Mouse (Mus musculus) midbrain, embryonic 13.5 days (tissue): Measurements from ENCODE around the gene Esyt3. TPM values are rescaled to one million over a fixed set of nuclear protein-coding genes. Genes with fewer than 3 reads are reported as not detected.
A peak's percentile ranks its signal among the peaks of the same experiment; 100 is the strongest.

Experiments
- ATAC-seq: fragments of 200-750 bp; cut with Nextera tagmentation; 2 replicates; pipeline ENCODE4 v1.8.0; 2017; ENCODE audit warnings: mild to moderate bottlenecking, moderate TSS enrichment, moderate library complexity
- H3K27ac ChIP-seq: fragments of 300-500 bp; sonication (generic); 2 replicates; pipeline ENCODE4 v1.5.1; 2015; ENCODE audit warnings: inconsistent platforms, mild to moderate bottlenecking, moderate library complexity
- H3K27me3 ChIP-seq: fragments of 300-500 bp; sonication (generic); 2 replicates; pipeline ENCODE4 v1.6.1; 2015; ENCODE audit warnings: mild to moderate bottlenecking, inconsistent platforms
- H3K36me3 ChIP-seq: fragments of 300-500 bp; sonication (generic); 2 replicates; pipeline ENCODE4 v1.6.1; 2015; ENCODE audit warnings: mild to moderate bottlenecking, inconsistent platforms
- H3K4me1 ChIP-seq: fragments of 300-500 bp; sonication (generic); replicated peaks from 2 replicates; pipeline ENCODE4 v1.6.1; 2015; ENCODE audit warnings: inconsistent platforms
- H3K4me2 ChIP-seq: fragments of 300-500 bp; sonication (generic); replicated peaks from 2 replicates; pipeline ENCODE4 v1.6.1; 2015; ENCODE audit warnings: moderate library complexity, mild to moderate bottlenecking, inconsistent platforms
- H3K4me3 ChIP-seq: fragments of 300-500 bp; sonication (generic); replicated peaks from 2 replicates; pipeline ENCODE4 v1.5.1; 2015; ENCODE audit warnings: mild to moderate bottlenecking, inconsistent platforms
- H3K9ac ChIP-seq: fragments of 300-500 bp; sonication (generic); replicated peaks from 2 replicates; pipeline ENCODE4 v1.6.1; 2015; ENCODE audit warnings: mild to moderate bottlenecking, inconsistent platforms
- H3K9me3 ChIP-seq: fragments of 300-500 bp; sonication (generic); 2 replicates; pipeline ENCODE4 v1.6.1; 2016; ENCODE audit warnings: mild to moderate bottlenecking, inconsistent platforms
- WGBS: fragments of 180-500 bp; shearing (Covaris S2); methylation state at CpG from one replicate; pipeline ENCODE4 v1.1.7; 2015; 5-methylcytosine and 5-hydroxymethylcytosine counted together
- polyA plus RNA-seq: library from polyadenylated mRNA; unstranded; fragments of >200 nt; fragmentation: Nextera tagmentation; extraction: Ambion mirVana; gene quantifications from 2 replicates; pipeline ENCODE4 v1.2.1, GENCODE M21; 2015

Esyt3 gene
- polyA plus RNA-seq, 1 experiment from 2014 or later: 0.46 TPM

- 86% methylated on average over 9 of the region's 9 CpGs for WGBS
- H3K4me2 ChIP-seq: no peak overlapping the region
- no peak overlapping the region for H3K4me3 ChIP-seq
- H3K9ac ChIP-seq: no peak overlapping the region
- H3K27ac ChIP-seq: no peak overlapping the region
- H3K36me3 ChIP-seq: peaks cover 19% of the 10 kb centered on the region
- no peaks in the 10 kb centered on the region for H3K9me3 ChIP-seq
- H3K4me1 ChIP-seq: no peaks in the 10 kb centered on the region
- no peak for ATAC-seq
- H3K27me3 ChIP-seq: no peaks in the 10 kb centered on the region
These were observed 24.2 kb upstream of the Esyt3 start for GRCm38 (mm10) chr9:99382556-99382955.

- Histone ChIP-seq H3K36me3 (no peaks in the 10 kb centered on the region), H3K9me3 (no peaks in the 10 kb centered on the region), H3K4me3 (no peak overlapping the region), H3K9ac (no peak overlapping the region), H3K27me3 (no peaks in the 10 kb centered on the region), H3K4me2 (no peak overlapping the region), H3K4me1 (no peaks in the 10 kb centered on the region), H3K27ac (no peak overlapping the region)
- no peak for ATAC-seq
- WGBS: 72% methylated on average over 5 of the region's 5 CpGs
These were observed 20.8 kb upstream of the Esyt3 start for GRCm38 (mm10) chr9:99379194-99379593.

- Histone ChIP-seq H3K27ac (no peak overlapping the region), H3K36me3 (no peaks in the 10 kb centered on the region), H3K27me3 (no peaks in the 10 kb centered on the region), H3K4me1 (no peaks in the 10 kb centered on the region), H3K9me3 (no peaks in the 10 kb centered on the region), H3K4me3 (no peak overlapping the region), H3K4me2 (peak overlapping the region; percentile 29), H3K9ac (no peak overlapping the region)
- ATAC-seq: 0 out of 2 replicates have a peak, but pooled peaks have one; percentile 40
- 8% methylated on average over 14 of the region's 14 CpGs for WGBS
These were observed 18.4 kb upstream of the Esyt3 start for GRCm38 (mm10) chr9:99376591-99377418.

- no peak overlapping the region for H3K27ac ChIP-seq
These were observed 10.1 kb upstream of the Esyt3 start for GRCm38 (mm10) chr9:99368431-99368830.

GRCm38 (mm10) chr9:99365906-99366305 lies 7.5 kb upstream of the Esyt3 start:
- 82% methylated on average over 3 of the region's 3 CpGs for WGBS
- no peak for ATAC-seq
- Histone ChIP-seq H3K4me2 (no peak overlapping the region), H3K4me1 (no peaks in the 10 kb centered on the region), H3K9me3 (no peaks in the 10 kb centered on the region), H3K36me3 (no peaks in the 10 kb centered on the region), H3K27me3 (0 out of 2 replicates have a peak, but pooled peaks cover 6% of the 10 kb centered on the region), H3K4me3 (no peak overlapping the region), H3K9ac (no peak overlapping the region), H3K27ac (no peak overlapping the region)

More at GRCm38 (mm10) chr9:99368431-99368830, 10.1 kb upstream of the Esyt3 start:
- Histone ChIP-seq H3K36me3 (no peaks in the 10 kb centered on the region), H3K9me3 (no peaks in the 10 kb centered on the region), H3K27me3 (no peaks in the 10 kb centered on the region), H3K4me1 (no peaks in the 10 kb centered on the region), H3K4me2 (no peak overlapping the region), H3K4me3 (no peak overlapping the region), H3K9ac (no peak overlapping the region)
- no peak for ATAC-seq
- 80% methylated on average over 7 of the region's 7 CpGs for WGBS

GRCm38 (mm10) chr9:99363076-99363475 lies 4.7 kb upstream of the Esyt3 start:
- no peak overlapping the region for H3K4me3 ChIP-seq
- peaks cover 5% of the 10 kb centered on the region for H3K4me1 ChIP-seq
- H3K27me3 ChIP-seq: peaks cover 29% of the 10 kb centered on the region
- no peak overlapping the region for H3K9ac ChIP-seq
- ATAC-seq: no peak
- WGBS: 66% methylated on average over 8 of the region's 8 CpGs
- H3K27ac ChIP-seq: no peak overlapping the region
- no peaks in the 10 kb centered on the region for H3K9me3 ChIP-seq
- no peaks in the 10 kb centered on the region for H3K36me3 ChIP-seq
- H3K4me2 ChIP-seq: no peak overlapping the region

- H3K9ac ChIP-seq: no peak overlapping the region
- no peaks in the 10 kb centered on the region for H3K9me3 ChIP-seq
- 92% methylated on average over 9 of the region's 9 CpGs for WGBS
- H3K27me3 ChIP-seq: peaks cover 41% of the 10 kb centered on the region
- H3K4me2 ChIP-seq: no peak overlapping the region
- H3K4me3 ChIP-seq: no peak overlapping the region
- H3K4me1 ChIP-seq: peaks cover 15% of the 10 kb centered on the region
- no peak overlapping the region for H3K27ac ChIP-seq
- H3K36me3 ChIP-seq: no peaks in the 10 kb centered on the region
- ATAC-seq: no peak
These were observed 3.6 kb upstream of the Esyt3 start for GRCm38 (mm10) chr9:99361946-99362345.

- WGBS: 89% methylated on average over 15 of the region's 15 CpGs
- no peak for ATAC-seq
- Histone ChIP-seq H3K36me3 (no peaks in the 10 kb centered on the region), H3K27ac (no peak overlapping the region), H3K27me3 (peaks cover 56% of the 10 kb centered on the region), H3K4me3 (no peak overlapping the region), H3K4me2 (no peak overlapping the region), H3K4me1 (peaks cover 15% of the 10 kb centered on the region), H3K9ac (no peak overlapping the region), H3K9me3 (no peaks in the 10 kb centered on the region)
These were observed 655 bp upstream of the Esyt3 start for GRCm38 (mm10) chr9:99359012-99359411.

- H3K9ac ChIP-seq: peak overlapping the region; percentile 63; the same call in 1 of the 2 replicates
- peaks cover 15% of the 10 kb centered on the region for H3K4me1 ChIP-seq
- peak overlapping the region; percentile 96 for H3K4me2 ChIP-seq
- H3K36me3 ChIP-seq: no peaks in the 10 kb centered on the region
- H3K27ac ChIP-seq: no peak overlapping the region
- H3K9me3 ChIP-seq: no peaks in the 10 kb centered on the region
- H3K27me3 ChIP-seq: peaks cover 54% of the 10 kb centered on the region
- H3K4me3 ChIP-seq: peak overlapping the region; percentile 46
- ATAC-seq: peak; percentile 41
- 5% methylated on average over 19 of the region's 19 CpGs for WGBS
These were observed 816 bp downstream of the Esyt3 start for GRCm38 (mm10) chr9:99357561-99357920.

GRCm38 (mm10) chr9:99355971-99356370 lies 2.4 kb downstream of the Esyt3 start:
- Histone ChIP-seq H3K36me3 (no peaks in the 10 kb centered on the region), H3K4me3 (no peak overlapping the region), H3K4me1 (peaks cover 15% of the 10 kb centered on the region), H3K27me3 (peaks cover 51% of the 10 kb centered on the region), H3K27ac (no peak overlapping the region), H3K9me3 (no peaks in the 10 kb centered on the region), H3K4me2 (no peak overlapping the region), H3K9ac (no peak overlapping the region)
- ATAC-seq: no peak
- 16% methylated on average over 5 of the region's 5 CpGs for WGBS

- H3K4me3 ChIP-seq: no peak overlapping the region
- H3K4me2 ChIP-seq: no peak overlapping the region
- H3K9me3 ChIP-seq: no peaks in the 10 kb centered on the region
- H3K27ac ChIP-seq: no peak overlapping the region
- WGBS: 81% methylated on average over 5 of the region's 5 CpGs
- no peak overlapping the region for H3K9ac ChIP-seq
- H3K36me3 ChIP-seq: no peaks in the 10 kb centered on the region
- no peak for ATAC-seq
- peaks cover 15% of the 10 kb centered on the region for H3K4me1 ChIP-seq
- H3K27me3 ChIP-seq: peaks cover 43% of the 10 kb centered on the region
These were observed 3.6 kb downstream of the Esyt3 start for GRCm38 (mm10) chr9:99354796-99355195.

GRCm38 (mm10) chr9:99353390-99353789 lies 5.0 kb downstream of the Esyt3 start:
- no peak overlapping the region for H3K4me3 ChIP-seq
- no peak for ATAC-seq
- WGBS: 72% methylated on average over 6 of the region's 6 CpGs
- no peak overlapping the region for H3K4me2 ChIP-seq
- no peaks in the 10 kb centered on the region for H3K9me3 ChIP-seq
- H3K9ac ChIP-seq: no peak overlapping the region
- H3K27ac ChIP-seq: no peak overlapping the region
- H3K4me1 ChIP-seq: peaks cover 13% of the 10 kb centered on the region
- no peaks in the 10 kb centered on the region for H3K36me3 ChIP-seq
- peaks cover 30% of the 10 kb centered on the region for H3K27me3 ChIP-seq

- H3K4me3 ChIP-seq: no peak overlapping the region
- peaks cover 26% of the 10 kb centered on the region for H3K27me3 ChIP-seq
- H3K36me3 ChIP-seq: no peaks in the 10 kb centered on the region
- H3K9me3 ChIP-seq: no peaks in the 10 kb centered on the region
- no peak for ATAC-seq
- H3K4me1 ChIP-seq: peaks cover 9% of the 10 kb centered on the region
- H3K9ac ChIP-seq: no peak overlapping the region
- no peak overlapping the region for H3K27ac ChIP-seq
- 84% methylated on average over 4 of the region's 4 CpGs for WGBS
- H3K4me2 ChIP-seq: no peak overlapping the region
These were observed 5.4 kb downstream of the Esyt3 start for GRCm38 (mm10) chr9:99352964-99353363.
